Mouse (Mus musculus) bone marrow macrophage, adult 2 months (primary cell): ENCODE results near the gene Pfkfb3. TPM values are rescaled to one million over a fixed set of nuclear protein-coding genes. Genes with fewer than 3 reads are reported as not detected.

Experiments
- H3K27ac ChIP-seq: 2 replicates; pipeline ENCODE4 v1.5.1; 2012; ENCODE audit warnings: low read depth, low read length; ENCODE audit not compliant: insufficient read depth
- H3K4me1 ChIP-seq: 2 replicates; pipeline ENCODE4 v1.6.1; 2012; ENCODE audit warnings: low read length; ENCODE audit not compliant: control insufficient read depth, insufficient read depth
- H3K4me3 ChIP-seq: 2 replicates; pipeline ENCODE4 v1.5.1; 2012; ENCODE audit warnings: mild to moderate bottlenecking, low read length, moderate library complexity; ENCODE audit not compliant: insufficient read depth
- CTCF ChIP-seq: IDR thresholded peaks from 2 replicates; pipeline ENCODE4 v1.5.1; 2012; ENCODE audit warnings: low read depth, mild to moderate bottlenecking, low read length, moderate library complexity
- POLR2A ChIP-seq: IDR thresholded peaks from 2 replicates; pipeline ENCODE4 v1.6.1; 2012; ENCODE audit warnings: mild to moderate bottlenecking, low read depth, low read length, borderline replicate concordance
- polyA plus RNA-seq: library from polyadenylated mRNA; stranded (reverse); fragments of >200 nt; gene quantifications from 2 replicates; pipeline ENCODE4 v1.2.4, GENCODE M21; 2012; ENCODE audit not compliant: missing spikeins, insufficient read depth, insufficient read length

Pfkfb3 gene
- polyA plus RNA-seq, 1 experiment = 39.6 TPM

GRCm38 (mm10) chr2:11448711-11449110 is 105.2 kb downstream of the Pfkfb3 start:
- H3K27ac ChIP-seq = no peak overlapping the region
- 0 out of 2 replicates have a peak, but pooled peaks cover 3% of the 10 kb centered on the region for H3K4me1 ChIP-seq
- TF ChIP-seq POLR2A = no peak
- TF ChIP-seq CTCF = no peak
- no peak overlapping the region for H3K4me3 ChIP-seq

DNA sequence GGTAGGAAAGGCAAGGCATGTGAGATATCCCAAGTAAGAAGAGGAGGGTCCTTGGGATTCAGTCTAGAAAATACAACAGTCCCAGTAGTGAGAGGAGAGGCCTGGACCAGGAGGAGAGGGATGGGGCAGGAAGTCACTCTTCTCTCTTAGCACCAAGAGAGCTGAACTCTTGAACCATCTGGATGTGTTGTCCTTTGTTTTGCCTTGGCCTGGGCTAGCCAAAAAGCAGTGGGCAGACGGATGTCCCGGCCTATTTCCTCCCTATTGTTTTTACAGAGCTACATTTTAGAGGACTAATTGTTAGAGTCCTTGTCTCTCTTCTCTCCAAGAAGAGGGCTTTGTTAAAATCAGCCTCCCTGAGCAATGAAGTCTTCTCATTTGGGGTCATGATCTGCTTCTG is 106.0 kb downstream of the Pfkfb3 start:
- Histone ChIP-seq H3K4me1 (peaks cover 3% of the 10 kb centered on the region; the same call in 1 of the 2 replicates), H3K27ac (no peak overlapping the region), H3K4me3 (no peak overlapping the region)
- TF ChIP-seq POLR2A = no peak
- TF ChIP-seq CTCF = no peak

DNA sequence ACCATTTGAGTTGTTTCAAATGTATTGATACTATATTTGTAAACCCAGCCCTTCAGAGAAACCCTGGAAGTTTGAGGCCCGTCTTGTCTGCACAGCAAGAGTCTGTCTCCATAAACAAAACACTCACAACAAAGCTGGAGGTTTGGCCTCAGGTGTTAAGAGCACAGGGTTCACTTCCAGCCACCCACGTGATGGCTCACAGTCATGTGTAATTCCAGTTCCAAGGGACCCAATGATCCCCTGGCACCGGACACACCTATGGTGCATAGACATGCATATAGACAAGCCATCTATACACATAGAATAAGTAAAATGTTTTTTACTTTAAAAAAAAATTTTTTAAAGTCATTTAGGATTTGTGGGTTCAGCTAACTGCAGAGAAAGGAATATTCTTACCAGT is 108.2 kb downstream of the Pfkfb3 start:
- no peak for TF ChIP-seq POLR2A
- TF ChIP-seq CTCF = no peak
- Histone ChIP-seq H3K4me1 (peaks cover 19% of the 10 kb centered on the region), H3K27ac (no peak overlapping the region), H3K4me3 (no peak overlapping the region)

GRCm38 (mm10) chr2:11441864-11442263 is 112.0 kb downstream of the Pfkfb3 start:
- H3K27ac ChIP-seq = peak overlapping the region; percentile 70
- TF ChIP-seq POLR2A (no peak), CTCF (no peak)
- no peak overlapping the region for H3K4me3 ChIP-seq
- peaks cover 22% of the 10 kb centered on the region for H3K4me1 ChIP-seq

DNA sequence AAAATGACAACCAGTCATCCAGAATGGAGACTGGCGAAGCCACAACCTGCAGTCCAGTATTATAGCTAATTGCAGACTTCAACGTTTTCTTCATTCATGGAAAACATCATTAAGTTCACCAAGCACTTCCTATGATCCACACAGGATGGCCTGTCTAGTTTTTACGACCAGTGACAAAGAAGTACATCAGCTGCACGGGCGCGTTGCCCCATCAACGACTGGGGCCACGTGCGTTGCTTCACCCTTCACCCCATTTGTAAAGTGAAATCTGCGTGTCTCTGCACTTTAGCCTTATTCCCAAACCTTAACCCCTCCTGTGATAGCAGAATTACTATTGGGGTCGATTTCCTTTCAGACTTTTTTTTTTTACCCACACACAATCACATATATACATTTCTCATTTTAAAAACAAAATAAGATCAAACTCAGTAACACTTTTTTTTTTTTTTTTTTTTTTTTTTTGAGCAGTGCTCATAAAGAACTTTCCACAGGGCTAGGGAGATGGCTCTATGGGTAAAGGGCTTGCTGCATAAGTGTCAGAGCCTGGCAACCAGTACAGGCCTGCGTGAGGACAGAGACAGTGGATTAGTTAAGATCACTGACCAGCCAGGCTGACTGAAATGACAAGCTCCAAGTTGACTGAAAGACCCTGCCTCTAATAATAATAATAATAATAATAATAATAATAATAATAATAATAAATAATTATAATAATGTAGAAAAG is 115.5 kb downstream of the Pfkfb3 start:
- Histone ChIP-seq H3K4me3 (no peak overlapping the region), H3K27ac (no peak overlapping the region), H3K4me1 (peaks cover 22% of the 10 kb centered on the region)
- TF ChIP-seq CTCF (no peak), POLR2A (no peak)

DNA sequence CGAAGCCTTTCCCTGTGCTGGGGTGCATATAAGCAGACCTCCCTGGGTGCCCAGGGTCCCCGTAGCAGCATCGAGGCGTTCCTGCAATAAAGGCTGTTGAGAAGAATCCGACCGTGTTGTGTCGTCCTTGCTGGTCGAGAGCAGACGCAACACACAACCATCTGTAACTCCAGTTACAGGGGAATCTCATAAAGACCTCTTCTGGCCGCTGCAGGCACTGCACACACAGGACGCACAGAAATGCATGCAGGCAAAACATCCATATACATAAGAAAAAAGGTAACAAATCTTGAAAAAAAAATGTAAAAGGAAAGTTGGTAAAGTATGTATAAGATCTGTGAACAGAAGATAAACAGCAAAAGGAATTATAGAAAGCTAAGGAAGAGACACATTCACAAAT is 117.5 kb downstream of the Pfkfb3 start:
- Histone ChIP-seq H3K4me3 (no peak overlapping the region), H3K4me1 (peaks cover 8% of the 10 kb centered on the region), H3K27ac (no peak overlapping the region)
- TF ChIP-seq CTCF (no peak), POLR2A (no peak)

DNA sequence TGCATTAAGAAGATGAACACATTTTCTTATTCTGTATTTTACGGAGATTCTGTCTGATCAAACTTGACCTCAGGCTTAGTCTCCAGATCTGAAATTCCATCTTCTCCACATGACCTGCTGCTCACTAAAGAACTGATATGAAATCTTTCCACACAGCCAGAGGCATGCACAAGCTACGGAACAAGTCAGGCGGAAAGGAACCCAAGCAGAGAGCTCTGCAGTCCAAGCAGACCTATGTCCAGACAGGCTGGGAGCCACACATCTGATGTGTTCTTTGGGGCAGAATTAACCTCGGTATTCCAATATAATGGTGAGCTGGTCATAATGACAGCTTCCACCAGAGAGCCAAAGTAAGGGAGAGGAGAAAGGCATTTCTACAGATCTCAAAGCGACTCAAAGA is 120.5 kb downstream of the Pfkfb3 start:
- H3K4me3 ChIP-seq = no peak overlapping the region
- TF ChIP-seq POLR2A (no peak), CTCF (no peak)
- no peak overlapping the region for H3K27ac ChIP-seq
- H3K4me1 ChIP-seq = peaks cover 12% of the 10 kb centered on the region

DNA sequence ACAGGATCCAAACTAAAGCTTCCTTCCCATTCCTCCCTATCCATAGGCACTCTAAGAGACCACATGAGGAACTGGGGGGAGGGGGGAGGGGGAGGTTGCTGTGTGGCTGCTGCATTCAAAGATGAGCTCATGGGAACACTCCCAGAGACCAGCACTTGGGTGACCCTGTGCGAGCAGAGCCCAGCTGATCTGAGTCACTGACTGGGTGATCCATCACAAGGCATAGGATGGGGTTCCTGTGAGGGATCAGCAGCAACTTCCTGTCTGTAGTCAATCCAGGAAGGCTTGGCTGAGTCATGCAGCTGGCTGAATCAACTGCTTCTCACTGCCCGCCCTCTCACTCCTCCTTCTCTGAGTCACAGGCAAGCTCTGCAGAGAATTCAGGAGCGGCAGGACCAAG is 124.3 kb downstream of the Pfkfb3 start:
- Histone ChIP-seq H3K4me3 (no peak overlapping the region), H3K4me1 (peaks cover 20% of the 10 kb centered on the region), H3K27ac (peak overlapping the region; percentile 66)
- TF ChIP-seq CTCF = no peak
- no peak for TF ChIP-seq POLR2A

GRCm38 (mm10) chr2:11428621-11429020 is 125.3 kb downstream of the Pfkfb3 start:
- Histone ChIP-seq H3K4me3 (no peak overlapping the region), H3K27ac (no peak overlapping the region), H3K4me1 (peaks cover 20% of the 10 kb centered on the region)
- no peak for TF ChIP-seq CTCF
- no peak for TF ChIP-seq POLR2A

GRCm38 (mm10) chr2:11427596-11427995 is 126.3 kb downstream of the Pfkfb3 start:
- Histone ChIP-seq H3K4me1 (peaks cover 20% of the 10 kb centered on the region), H3K27ac (no peak overlapping the region), H3K4me3 (no peak overlapping the region)
- no peak for TF ChIP-seq CTCF
- TF ChIP-seq POLR2A = no peak
